In genomic region chr11:97393658-97394057, GRCm38 (mm10) we compare ENCODE assay signal across 11 mouse cellular contexts. TPM values are rescaled to one million over a fixed set of nuclear protein-coding genes. Genes with fewer than 3 reads are reported as not detected.
"Had no signal": no experiment of that assay in that cellular context is flagged by ENCODE, and none has a peak within 500 bp of the region (broad histone marks: within the 10 kb centered on the region; RNA-seq: fewer than 3 reads in every experiment).

No protein-coding gene starts in this region.

- H3K9ac ChIP-seq: intestine, embryonic 15.5 days; liver, embryonic 15.5 days; lung, embryonic 14.5 days; neural tube, embryonic 13.5 days had no signal

- H3K4me2 ChIP-seq: intestine, embryonic 15.5 days; liver, embryonic 15.5 days; lung, embryonic 14.5 days; neural tube, embryonic 13.5 days had no signal

- DNase-seq: kidney, adult 2 months; lung, embryonic 14.5 days; lung, postnatal 10 days; midbrain, embryonic 14.5 days; thymus, postnatal 4 days had no signal

- H3K9me3 ChIP-seq: intestine, embryonic 15.5 days; limb, embryonic 10.5 days; liver, embryonic 15.5 days; midbrain, embryonic 10.5 days; neural tube, embryonic 13.5 days had no signal

- H3K27ac ChIP-seq: intestine, embryonic 15.5 days; limb, embryonic 10.5 days; liver, embryonic 15.5 days; midbrain, embryonic 10.5 days; neural tube, embryonic 13.5 days; stomach, postnatal 0 days had no signal

- ATAC-seq: intestine, embryonic 15.5 days had no signal

- H3K27me3 ChIP-seq: intestine, embryonic 15.5 days; liver, embryonic 15.5 days; neural tube, embryonic 13.5 days had no signal

- H3K4me1 ChIP-seq: intestine, embryonic 15.5 days; limb, embryonic 10.5 days; liver, embryonic 15.5 days; midbrain, embryonic 10.5 days had no signal

- H3K4me3 ChIP-seq: intestine, embryonic 15.5 days; limb, embryonic 10.5 days; liver, embryonic 15.5 days; midbrain, embryonic 10.5 days; neural tube, embryonic 13.5 days had no signal

RNA-seq across cellular contexts. Expression of gene Gpr179, which starts 41.8 kb away (rescaled TPM):
- polyA plus RNA-seq: liver, embryonic 15.5 days had no signal
